Comparison of ENCODE assay signal across 22 mouse cellular contexts in the genomic region with DNA sequence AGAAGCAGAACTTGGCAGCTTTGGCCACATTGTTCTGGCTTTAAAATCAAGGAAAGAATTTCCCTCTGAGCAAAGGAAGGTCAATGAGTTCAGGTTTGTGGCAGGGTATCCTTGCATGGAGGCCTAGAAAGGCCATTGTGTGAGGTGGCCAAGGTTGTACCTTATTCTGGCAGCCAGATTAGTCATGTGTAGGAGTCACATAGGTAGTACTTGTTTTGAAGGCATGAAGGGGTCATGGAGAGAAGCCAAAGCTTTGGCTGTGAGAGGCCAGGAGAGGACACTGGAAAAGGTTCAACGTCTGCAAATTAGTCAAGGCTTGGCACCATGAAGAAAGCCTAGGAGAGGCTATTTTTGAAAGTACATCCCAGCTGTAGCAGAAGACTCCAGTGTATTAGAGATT.
"Had no signal": no experiment of that assay in that cellular context is flagged by ENCODE, and none has a peak within 500 bp of the region (broad histone marks: within the 10 kb centered on the region; RNA-seq: fewer than 3 reads in every experiment).

No protein-coding gene starts in this region.

- H3K4me1 ChIP-seq: intestine, embryonic 15.5 days; limb, embryonic 12.5 days; limb, embryonic 15.5 days; midbrain, embryonic 12.5 days; midbrain, embryonic 15.5 days; neural tube, embryonic 12.5 days; neural tube, embryonic 15.5 days had no signal

- H3K9me3 ChIP-seq: intestine, embryonic 15.5 days; limb, embryonic 12.5 days; limb, embryonic 15.5 days; midbrain, embryonic 12.5 days; midbrain, embryonic 15.5 days; neural tube, embryonic 12.5 days; neural tube, embryonic 15.5 days had no signal

- H3K36me3 ChIP-seq: intestine, embryonic 15.5 days; limb, embryonic 12.5 days; limb, embryonic 15.5 days; midbrain, embryonic 12.5 days; midbrain, embryonic 15.5 days; neural tube, embryonic 12.5 days; neural tube, embryonic 15.5 days had no signal

- H3K4me2 ChIP-seq: intestine, embryonic 15.5 days; limb, embryonic 12.5 days; limb, embryonic 15.5 days; liver, embryonic 11.5 days; lung, embryonic 14.5 days; midbrain, embryonic 12.5 days; midbrain, embryonic 15.5 days; neural tube, embryonic 12.5 days; neural tube, embryonic 15.5 days had no signal

- H3K9ac ChIP-seq: intestine, embryonic 15.5 days; limb, embryonic 12.5 days; limb, embryonic 15.5 days; liver, embryonic 14.5 days; liver, postnatal 0 days; lung, embryonic 14.5 days; midbrain, embryonic 12.5 days; midbrain, embryonic 15.5 days; neural tube, embryonic 12.5 days; neural tube, embryonic 15.5 days had no signal

- H3K4me3 ChIP-seq: intestine, embryonic 15.5 days; limb, embryonic 12.5 days; limb, embryonic 15.5 days; midbrain, embryonic 12.5 days; midbrain, embryonic 15.5 days; neural tube, embryonic 12.5 days; neural tube, embryonic 15.5 days had no signal

- H3K27ac ChIP-seq: intestine, embryonic 15.5 days; kidney, postnatal 0 days; limb, embryonic 12.5 days; limb, embryonic 15.5 days; liver, embryonic 14.5 days; macrophage; midbrain, embryonic 12.5 days; midbrain, embryonic 15.5 days; neural tube, embryonic 12.5 days; neural tube, embryonic 15.5 days; stomach, postnatal 0 days had no signal

- ATAC-seq: intestine, embryonic 15.5 days; liver, postnatal 0 days; lung, postnatal 0 days; midbrain, embryonic 15.5 days had no signal

- DNase-seq: kidney, postnatal 4 days; left cerebral cortex, postnatal 4 days; liver, postnatal 0 days; lung, embryonic 14.5 days; right cerebral cortex, adult 18-20 months; right cerebral cortex, postnatal 14 days; right cerebral cortex, postnatal 4 days; thymus, adult 2 months; thymus, postnatal 25 days had no signal

- H3K27me3 ChIP-seq: intestine, embryonic 15.5 days; limb, embryonic 12.5 days; limb, embryonic 15.5 days; midbrain, embryonic 12.5 days; midbrain, embryonic 15.5 days; neural tube, embryonic 12.5 days; neural tube, embryonic 15.5 days had no signal
